Mouse (Mus musculus): ENCODE measurements at regions not wholly inside any gene's neighbourhood (a gene's known extent, or its start where the extent isn't known, plus 50 kb on each side); places are given as distances from the start of the nearest gene placed in this dataset.

DNA sequence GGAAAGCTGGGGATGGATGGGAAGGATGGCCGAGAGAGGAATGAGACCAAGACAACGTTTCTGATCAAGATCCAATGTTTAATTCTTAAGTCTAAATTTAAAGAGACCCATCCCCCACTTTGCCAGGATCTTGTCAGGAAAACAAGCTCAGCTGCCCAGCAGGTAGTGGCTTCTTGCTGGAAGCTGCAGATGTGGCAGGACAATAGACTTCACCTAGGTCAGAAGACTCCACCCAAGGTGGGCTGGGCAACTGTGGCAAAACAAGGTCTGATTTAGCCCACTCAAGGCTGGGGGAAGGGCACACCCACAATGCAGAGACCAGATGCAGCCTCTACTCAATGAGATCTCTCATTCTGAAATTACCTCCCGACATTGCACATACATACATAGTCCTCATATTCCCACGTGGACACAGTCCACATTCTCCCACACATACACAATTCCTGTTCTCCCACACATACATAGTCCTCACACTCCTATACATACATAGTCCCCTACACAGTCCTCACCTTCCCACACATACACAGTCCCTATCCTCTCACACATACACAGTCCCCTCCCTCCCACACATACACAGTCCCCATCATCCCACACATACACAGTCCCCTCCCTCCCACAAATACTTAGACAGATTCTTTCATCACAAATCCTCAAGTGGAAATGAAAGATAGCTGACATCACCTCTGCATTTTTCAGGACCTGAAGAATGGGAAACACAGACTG, 150.2 kb downstream of the Rwdd3 start:
- no peak for DNase-seq (ENCODE audit: low read depth, low spot score)
- H3K36me3 ChIP-seq (ENCODE audit: control insufficient read depth in 1 of 2, insufficient read depth in 2 of 2, low read length in 2 of 2): no peaks in the 10 kb centered on the region
- no peak overlapping the region for H3K4me3 ChIP-seq (ENCODE audit: control insufficient read depth in 1 of 2, insufficient read depth in 1 of 2, low read depth in 2 of 2, low read length in 2 of 2)

DNA sequence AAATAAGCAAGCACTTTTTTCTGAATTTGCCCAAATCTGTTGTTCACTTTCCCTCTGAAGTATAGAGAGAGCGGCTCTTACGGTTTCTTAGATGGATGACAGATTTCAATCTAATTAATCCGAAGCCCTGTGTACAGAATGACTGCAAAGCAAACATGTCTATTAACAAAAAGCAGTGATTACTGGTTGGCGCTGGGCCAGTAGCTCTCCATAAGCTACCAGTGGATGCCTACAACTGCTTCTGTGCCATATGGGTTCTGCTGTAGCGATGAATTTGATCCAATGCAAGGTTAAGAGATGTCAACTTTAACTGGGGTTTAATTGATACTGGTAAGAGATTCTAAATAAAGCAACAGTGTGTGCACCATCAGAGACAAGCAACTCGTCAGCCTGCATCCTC, 162.3 kb downstream of the Rwdd3 start:
- Histone ChIP-seq H3K4me1 (ENCODE audit: control insufficient read depth in 1 of 2, insufficient read depth in 2 of 2, low read length in 2 of 2) (no peaks in the 10 kb centered on the region), H3K27ac (ENCODE audit: control insufficient read depth, low read depth, low read length) (no peak overlapping the region), H3K9ac (ENCODE audit: control insufficient read depth, low read depth, low read length, poor library complexity, severe bottlenecking) (no peak overlapping the region), H3K4me3 (ENCODE audit: control insufficient read depth in 1 of 2, insufficient read depth in 1 of 2, low read depth in 2 of 2, low read length in 2 of 2) (no peak overlapping the region), H3K9me3 (replicated peaks; ENCODE audit: insufficient read depth, low read length) (no peaks in the 10 kb centered on the region), H3K79me2 (ENCODE audit: control insufficient read depth, insufficient read depth, low read length, poor library complexity) (no peaks in the 10 kb centered on the region), H3K27me3 (ENCODE audit: control insufficient read depth in 1 of 2, insufficient read depth in 2 of 2, low read length in 2 of 2) (no peaks in the 10 kb centered on the region), H3K36me3 (ENCODE audit: control insufficient read depth in 1 of 2, insufficient read depth in 2 of 2, low read length in 2 of 2) (no peaks in the 10 kb centered on the region)
- no peak for TF ChIP-seq CTCF (IDR thresholded peaks at IDR 0.05 in 2 of 3, conservative IDR thresholded peaks at IDR 0.05 in 1 of 3; ENCODE audit: control insufficient read depth in 1 of 3, insufficient read depth in 1 of 3, low read depth in 2 of 3, low read length in 3 of 3, poor library complexity in 1 of 3, severe bottlenecking in 1 of 3)
- no peak for TF ChIP-seq POLR2AphosphoS5 (IDR thresholded peaks at IDR 0.05; ENCODE audit: borderline replicate concordance, low read depth, low read length)
- TF ChIP-seq RAD21 (IDR thresholded peaks at IDR 0.05; ENCODE audit: low read depth, low read length): no peak
- TF ChIP-seq KAT2A (conservative IDR thresholded peaks at IDR 0.05; ENCODE audit: low read depth, low read length): no peak
- no peak for TF ChIP-seq POLR2AphosphoS2 (IDR thresholded peaks at IDR 0.05; ENCODE audit: low read length)
- TF ChIP-seq USF1 (IDR thresholded peaks at IDR 0.05; ENCODE audit: low read depth, low read length): no peak
- TF ChIP-seq MAFK (IDR thresholded peaks at IDR 0.05; ENCODE audit: borderline replicate concordance, low read depth, low read length): no peak
- TF ChIP-seq NRF1 (IDR thresholded peaks at IDR 0.05; ENCODE audit: insufficient read depth, low read depth, low read length, poor library complexity, severe bottlenecking): no peak
- TF ChIP-seq MYC (IDR thresholded peaks at IDR 0.05; ENCODE audit: low read depth, low read length): no peak
- no peak for TF ChIP-seq NELFE (IDR thresholded peaks at IDR 0.05; ENCODE audit: low read depth, low read length)
- TF ChIP-seq ZNF384 (IDR thresholded peaks at IDR 0.05; ENCODE audit: low read depth, low read length): no peak
- no peak for TF ChIP-seq RCOR1 (IDR thresholded peaks at IDR 0.05; ENCODE audit: low read depth, low read length)
- no peak for TF ChIP-seq HCFC1 (IDR thresholded peaks at IDR 0.05; ENCODE audit: low read depth, low read length)
- TF ChIP-seq ETS1 (IDR thresholded peaks at IDR 0.05; ENCODE audit: low read depth, low read length): no peak
- no peak for TF ChIP-seq SIN3A (IDR thresholded peaks at IDR 0.05; ENCODE audit: low read length)
- TF ChIP-seq ZC3H11A (IDR thresholded peaks at IDR 0.05; ENCODE audit: low read depth, low read length): no peak
- no peak for TF ChIP-seq ZKSCAN1 (IDR thresholded peaks at IDR 0.05; ENCODE audit: low read depth, low read length)
- no peak for TF ChIP-seq SMC3 (IDR thresholded peaks at IDR 0.05; ENCODE audit: low read depth, low read length)
- TF ChIP-seq MYB (IDR thresholded peaks at IDR 0.05; ENCODE audit: low read depth, low read length): no peak
- no peak for DNase-seq (ENCODE audit: low read depth, low spot score)

More for the DNA sequence above, 150.2 kb downstream of the Rwdd3 start:
- Histone ChIP-seq H3K27ac (ENCODE audit: control insufficient read depth, low read depth, low read length) (no peak overlapping the region), H3K27me3 (ENCODE audit: control insufficient read depth in 1 of 2, insufficient read depth in 2 of 2, low read length in 2 of 2) (no peaks in the 10 kb centered on the region), H3K4me1 (ENCODE audit: control insufficient read depth in 1 of 2, insufficient read depth in 2 of 2, low read length in 2 of 2) (no peaks in the 10 kb centered on the region), H3K79me2 (ENCODE audit: control insufficient read depth, insufficient read depth, low read length, poor library complexity) (no peaks in the 10 kb centered on the region), H3K9me3 (replicated peaks; ENCODE audit: insufficient read depth, low read length) (no peaks in the 10 kb centered on the region), H3K9ac (ENCODE audit: control insufficient read depth, low read depth, low read length, poor library complexity, severe bottlenecking) (no peak overlapping the region)
- TF ChIP-seq POLR2AphosphoS5 (IDR thresholded peaks at IDR 0.05; ENCODE audit: borderline replicate concordance, low read depth, low read length) (no peak), CHD1 (IDR thresholded peaks at IDR 0.05; ENCODE audit: low read depth, low read length) (no peak), MAZ (IDR thresholded peaks at IDR 0.05; ENCODE audit: low read depth, low read length) (no peak), RAD21 (IDR thresholded peaks at IDR 0.05; ENCODE audit: low read depth, low read length) (no peak), CHD2 (IDR thresholded peaks at IDR 0.05; ENCODE audit: low read length) (no peak), HCFC1 (IDR thresholded peaks at IDR 0.05; ENCODE audit: low read depth, low read length) (no peak), ZKSCAN1 (IDR thresholded peaks at IDR 0.05; ENCODE audit: low read depth, low read length) (no peak), MAFK (IDR thresholded peaks at IDR 0.05; ENCODE audit: borderline replicate concordance, low read depth, low read length) (no peak), GABPA (IDR thresholded peaks at IDR 0.05; ENCODE audit: low read depth, low read length) (no peak), ELF1 (IDR thresholded peaks at IDR 0.05; ENCODE audit: low read depth, low read length) (no peak), EP300 (IDR thresholded peaks at IDR 0.05; ENCODE audit: low read depth in 1 of 2, low read length in 2 of 2) (no peak)

All from MEL (cell line).